Mouse (Mus musculus) urinary bladder, postnatal 25 days (tissue): Measurements from ENCODE around the gene Cntnap5b.
"Not testable (repeated sequence)": the region's sequence is repeated elsewhere in the genome, so short reads cannot be mapped to it uniquely, and the experiment has no call there.

Source experiments
- DNase-seq: peaks from one replicate; pipeline ENCODE4 v3.0.0; 2022; ENCODE audit warnings: low spot score

The Cntnap5b gene

GRCm38 (mm10) chr1:99772614-99773013 is at the start of gene Cntnap5b:
Cntnap5b (plus strand) TSS chr1:99772765.
- no peak for DNase-seq

GRCm38 (mm10) chr1:99759996-99760395 is 12.6 kb upstream of the Cntnap5b start:
- no peak for DNase-seq

- peak; percentile 24 for DNase-seq
Measured at GRCm38 (mm10) chr1:99772183-99772582, 382 bp upstream of the Cntnap5b start.

- no peak for DNase-seq
Measured at GRCm38 (mm10) chr1:99774144-99774543, 1.6 kb downstream of the Cntnap5b start.

- DNase-seq = no peak
Measured at GRCm38 (mm10) chr1:99813334-99814110, 41.0 kb downstream of the Cntnap5b start.

GRCm38 (mm10) chr1:99872344-99872743 is 99.8 kb downstream of the Cntnap5b start:
- no peak for DNase-seq

GRCm38 (mm10) chr1:99907774-99908173 is 135.2 kb downstream of the Cntnap5b start:
- no peak for DNase-seq

- DNase-seq = no peak
Measured at GRCm38 (mm10) chr1:99943515-99943914, 170.9 kb downstream of the Cntnap5b start.

GRCm38 (mm10) chr1:99959428-99959987 is 186.9 kb downstream of the Cntnap5b start:
- DNase-seq = no peak

- DNase-seq = no peak
Measured at GRCm38 (mm10) chr1:99967300-99968089, 194.9 kb downstream of the Cntnap5b start.

GRCm38 (mm10) chr1:99970184-99971086 is 197.9 kb downstream of the Cntnap5b start:
- DNase-seq = no peak

- DNase-seq = not testable (repeated sequence)
Measured at GRCm38 (mm10) chr1:100001226-100001625, 228.7 kb downstream of the Cntnap5b start.

- no peak for DNase-seq
Measured at GRCm38 (mm10) chr1:100006021-100006745, 233.6 kb downstream of the Cntnap5b start.

GRCm38 (mm10) chr1:100041808-100042207 is 269.2 kb downstream of the Cntnap5b start:
- DNase-seq = no peak

GRCm38 (mm10) chr1:100079812-100080211 is 307.2 kb downstream of the Cntnap5b start:
- DNase-seq = no peak

GRCm38 (mm10) chr1:100100516-100100915 is 328.0 kb downstream of the Cntnap5b start:
- DNase-seq = no peak

GRCm38 (mm10) chr1:100101017-100101416 is 328.5 kb downstream of the Cntnap5b start:
- DNase-seq = no peak

GRCm38 (mm10) chr1:100104343-100104742 is 331.8 kb downstream of the Cntnap5b start:
- no peak for DNase-seq

GRCm38 (mm10) chr1:100122410-100122935 is 349.9 kb downstream of the Cntnap5b start:
- DNase-seq = no peak

GRCm38 (mm10) chr1:100163588-100164357 is 391.2 kb downstream of the Cntnap5b start:
- no peak for DNase-seq
